Mouse (Mus musculus) hematopoietic multipotent progenitor cell, adult 10-12 weeks (in vitro differentiated cells): ENCODE measurements around the gene Daam2. TPM values are rescaled to one million over a fixed set of nuclear protein-coding genes. Genes with fewer than 3 reads are reported as not detected.

ENCODE experiments used
- polyA plus RNA-seq: library from polyadenylated mRNA; stranded (reverse); fragments of >175 nt; gene quantifications from 2 replicates; pipeline ENCODE4 v1.2.3, GENCODE M21; 2012; ENCODE audit warnings: low replicate concordance

Gene Daam2
- polyA plus RNA-seq = 0.06 TPM in 1 of 2 replicates, not detected in the other

DNA sequence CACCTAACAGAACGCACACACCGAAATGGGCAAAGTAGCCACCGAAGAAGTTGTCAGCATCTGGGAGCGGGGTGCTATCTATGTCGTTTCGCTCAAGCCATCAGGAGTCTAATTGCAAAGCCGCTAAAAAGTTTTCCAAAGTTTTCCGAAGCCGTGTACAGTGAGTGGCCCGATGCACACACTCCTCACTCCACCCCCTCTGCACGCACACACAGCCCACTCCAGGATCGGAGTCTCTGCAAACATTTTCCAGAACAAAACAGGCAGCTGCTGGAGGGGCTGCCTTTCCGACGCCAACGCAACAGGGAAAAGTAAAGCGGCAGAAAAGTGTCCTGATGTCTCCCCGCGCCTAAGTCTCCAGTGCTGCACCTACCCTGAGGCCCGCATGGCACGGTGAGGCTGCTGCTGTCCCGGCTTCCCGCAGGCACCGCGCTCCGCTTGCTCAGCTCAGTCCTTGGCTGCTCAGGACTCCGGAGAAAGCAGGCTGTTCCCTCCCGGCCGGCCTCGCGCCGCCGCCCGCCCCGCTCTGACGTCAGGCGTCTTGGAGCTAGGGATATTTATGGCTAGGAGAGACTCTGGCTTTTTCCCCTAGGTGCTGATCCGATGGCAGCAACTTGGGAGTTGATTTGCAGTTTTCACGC is at the start of gene Daam2:
Daam2 (minus strand) TSS at position 514 of the 641 bp plus-strand sequence.

DNA sequence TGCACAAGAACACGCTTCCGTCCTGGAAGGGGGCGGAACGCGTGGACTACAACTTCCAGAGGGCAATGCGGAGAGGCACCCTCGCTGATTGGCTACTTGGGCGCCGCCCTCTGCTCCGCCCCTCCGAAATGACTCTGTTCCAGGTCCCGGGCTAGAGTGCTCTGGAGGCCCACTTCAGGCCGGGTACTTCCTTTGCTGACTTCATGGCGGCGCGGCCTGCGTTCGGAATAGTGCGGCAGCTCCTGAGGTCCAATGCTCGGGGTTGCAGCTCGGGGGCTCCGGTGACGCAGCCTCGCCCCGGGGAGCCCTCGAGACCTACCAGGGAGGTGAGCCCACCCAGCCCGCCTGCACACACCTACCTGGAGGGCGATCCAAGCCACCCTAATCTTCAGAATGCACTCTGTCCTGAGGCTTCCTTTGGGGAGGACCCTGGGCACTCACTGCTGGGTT is 135.9 kb downstream of the Daam2 start, which contains the start of gene Mocs1:
Mocs1 (plus strand) TSS at position 124 of the 450 bp plus-strand sequence.

Other genes with a start within 250 kb of the Daam2 start
- 19.4 and 35.2 TPM in 2 replicates for gene Mocs1, start 136.0 kb downstream of the Daam2 start, polyA plus RNA-seq
- gene Kif6, start 50.8 kb upstream of the Daam2 start, polyA plus RNA-seq = not detected in 2 replicates